Mouse (Mus musculus) brain, embryonic 14.5 days (tissue): ENCODE data around the gene Haus2. TPM values are rescaled to one million over a fixed set of nuclear protein-coding genes. Genes with fewer than 3 reads are reported as not detected.

ENCODE experiments used
- DNase-seq: peaks from one replicate; pipeline ENCODE4 v3.0.0-alpha.2; 2011; ENCODE audit warnings: low read depth
- CTCF ChIP-seq: fragments of 200-500 bp; IDR thresholded peaks from 2 replicates; pipeline ENCODE4 v1.5.1; 2012; ENCODE audit warnings: inconsistent platforms, mild to moderate bottlenecking, moderate library complexity, borderline replicate concordance; ENCODE audit not compliant: insufficient read depth, insufficient read length; ENCODE audit errors: extremely low read depth
- POLR2A ChIP-seq: fragments of 200-500 bp; IDR thresholded peaks from 2 replicates; pipeline ENCODE4 v1.6.1; 2012; ENCODE audit warnings: mild to moderate bottlenecking, inconsistent platforms, borderline replicate concordance; ENCODE audit not compliant: poor library complexity, insufficient read depth, insufficient read length, severe bottlenecking; ENCODE audit errors: extremely low read depth
- polyA plus RNA-seq: library from polyadenylated mRNA; depleted of rRNA; stranded (reverse); fragments of >200 nt; gene quantifications from 2 replicates; pipeline ENCODE4 v1.2.3, GENCODE M21; 2012

Gene Haus2
- polyA plus RNA-seq, 1 experiment: 19.0 TPM

GRCm38 (mm10) chr2:120622920-120623319, 13.7 kb downstream of the Haus2 start:
- TF ChIP-seq CTCF: no peak
- no peak for TF ChIP-seq POLR2A
- DNase-seq: no peak

- no peak for DNase-seq
- TF ChIP-seq POLR2A (no peak), CTCF (no peak)
These were observed 19.1 kb downstream of the Haus2 start for GRCm38 (mm10) chr2:120628076-120628865.

- TF ChIP-seq POLR2A: no peak
- no peak for TF ChIP-seq CTCF
- DNase-seq: peak; percentile 100
These were observed 19.9 kb downstream of the Haus2 start, which contains the start of gene Stard9 for GRCm38 (mm10) chr2:120628886-120629735. Stard9 (plus strand) TSS chr2:120629121.

- no peak for DNase-seq
- TF ChIP-seq POLR2A (no peak), CTCF (no peak)
These were observed 21.1 kb downstream of the Haus2 start for GRCm38 (mm10) chr2:120630246-120630645.

- TF ChIP-seq POLR2A (no peak), CTCF (no peak)
- DNase-seq: no peak
These were observed 21.5 kb downstream of the Haus2 start for GRCm38 (mm10) chr2:120630655-120631054.

- TF ChIP-seq CTCF (no peak), POLR2A (no peak)
- no peak for DNase-seq
These were observed 22.3 kb downstream of the Haus2 start for GRCm38 (mm10) chr2:120631521-120631920.

- TF ChIP-seq CTCF: no peak
- no peak for TF ChIP-seq POLR2A
- DNase-seq: no peak
These were observed 22.8 kb downstream of the Haus2 start for GRCm38 (mm10) chr2:120631957-120632356.

GRCm38 (mm10) chr2:120640835-120641234, 31.7 kb downstream of the Haus2 start:
- DNase-seq: no peak
- no peak for TF ChIP-seq CTCF
- no peak for TF ChIP-seq POLR2A

- DNase-seq: peak; percentile 77
- no peak for TF ChIP-seq POLR2A
- no peak for TF ChIP-seq CTCF
These were observed 34.7 kb downstream of the Haus2 start for GRCm38 (mm10) chr2:120643836-120644235.

- TF ChIP-seq POLR2A (no peak), CTCF (no peak)
- DNase-seq: no peak
These were observed 37.6 kb downstream of the Haus2 start for GRCm38 (mm10) chr2:120646777-120647176.

GRCm38 (mm10) chr2:120652256-120652924, 43.2 kb downstream of the Haus2 start:
- DNase-seq: no peak
- TF ChIP-seq POLR2A (no peak), CTCF (no peak)

GRCm38 (mm10) chr2:120652925-120653284, 43.7 kb downstream of the Haus2 start:
- TF ChIP-seq POLR2A (no peak), CTCF (no peak)
- peak; percentile 1 for DNase-seq

GRCm38 (mm10) chr2:120654693-120655092, 45.5 kb downstream of the Haus2 start:
- TF ChIP-seq POLR2A: no peak
- no peak for TF ChIP-seq CTCF
- DNase-seq: no peak

GRCm38 (mm10) chr2:120655905-120656304, 46.7 kb downstream of the Haus2 start:
- DNase-seq: no peak
- no peak for TF ChIP-seq CTCF
- no peak for TF ChIP-seq POLR2A

- TF ChIP-seq CTCF (no peak), POLR2A (no peak)
- DNase-seq: no peak
These were observed 47.5 kb downstream of the Haus2 start for GRCm38 (mm10) chr2:120656711-120657110.
